Mouse (Mus musculus) regulatory T cell (primary cell): ENCODE results near the gene Atp8a1.

Experiments
- in situ Hi-C: fragments of 300-600 bp; cut with MboI, MseI; formaldehyde crosslinking; loops from one replicate; pipeline ENCODE4 v1.15.1; 2025; ENCODE audit warnings: high pct_unique_total_duplicates

The Atp8a1 gene

DNA sequence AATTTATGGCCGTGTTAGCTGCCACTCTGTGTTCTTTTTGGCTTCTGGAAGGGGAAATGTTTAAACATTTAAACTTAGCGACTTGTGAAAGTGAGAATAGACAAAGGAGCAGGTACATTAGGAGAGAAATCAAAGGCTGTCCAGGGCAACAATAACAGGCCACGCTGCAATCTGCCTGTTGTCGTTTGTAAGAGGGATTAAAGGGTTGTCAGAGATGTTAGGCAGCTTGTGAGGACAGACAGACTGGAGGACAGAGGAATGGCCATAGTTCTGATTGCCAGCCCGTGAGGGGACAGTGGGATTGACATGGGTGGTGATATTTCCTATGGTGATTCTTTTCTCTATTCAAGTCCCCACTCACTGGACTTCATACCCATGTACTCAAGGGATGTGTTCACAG is 161.8 kb downstream of the Atp8a1 start:
- in situ Hi-C loops, result no loop called here

DNA sequence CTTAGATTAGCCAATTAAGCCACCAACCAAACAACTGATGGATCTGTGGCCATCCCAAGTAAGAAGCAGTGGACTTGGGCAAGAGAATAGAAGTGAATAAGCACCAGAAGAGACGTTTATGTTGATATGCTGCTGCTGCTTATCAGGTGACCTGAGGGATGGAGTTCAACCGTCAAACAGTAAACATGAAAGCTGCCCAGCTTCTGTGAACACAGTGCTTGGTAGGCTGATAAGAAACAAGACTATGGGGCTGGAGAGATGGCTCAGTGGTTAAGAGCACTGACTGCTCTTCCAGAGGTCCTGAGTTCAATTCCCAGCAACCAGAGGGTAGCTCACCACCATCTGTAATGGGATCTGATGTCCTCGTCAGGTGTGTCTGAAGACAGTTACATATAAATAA is 168.4 kb downstream of the Atp8a1 start:
- in situ Hi-C loops, result no loop called here

DNA sequence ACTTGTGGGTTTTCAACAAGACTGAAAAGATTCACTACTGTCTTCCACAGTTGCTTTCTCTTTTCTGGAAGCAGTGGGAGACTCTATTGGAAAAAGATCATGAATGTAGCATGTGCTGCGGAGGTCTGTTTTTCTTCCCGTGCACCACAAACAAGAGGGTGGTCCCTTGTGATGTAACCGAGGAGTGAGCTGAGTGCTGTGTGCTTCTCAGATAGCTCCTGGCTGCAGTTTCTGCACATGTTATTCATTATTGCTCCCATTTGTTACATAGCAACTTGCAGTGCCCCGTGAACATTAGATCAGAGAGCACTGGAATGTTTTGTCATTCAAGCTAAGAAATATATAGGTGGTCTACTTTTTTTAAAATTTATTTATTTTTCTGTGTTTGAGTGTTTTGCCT is 174.2 kb downstream of the Atp8a1 start:
- in situ Hi-C loops, result no loop called here

DNA sequence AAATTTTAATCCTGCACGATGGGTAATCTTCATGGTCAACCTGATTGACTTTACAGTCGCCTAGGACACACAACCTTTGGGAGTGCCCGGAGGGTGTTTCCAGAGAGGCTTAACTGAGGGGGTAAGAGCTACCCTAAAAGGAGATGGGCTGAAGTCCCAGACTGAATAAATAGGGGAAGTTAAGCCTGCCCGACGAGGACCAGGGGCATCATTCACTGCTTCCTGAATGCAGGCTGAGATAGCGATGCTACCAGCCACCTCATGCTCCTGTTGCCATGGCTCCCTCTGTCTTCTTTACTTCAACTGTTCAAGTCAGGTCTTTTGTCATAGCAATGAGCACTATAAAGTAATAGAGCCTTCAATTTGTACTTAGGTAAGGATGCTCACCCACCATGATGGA is 177.1 kb downstream of the Atp8a1 start:
- in situ Hi-C loops, result no loop called here

DNA sequence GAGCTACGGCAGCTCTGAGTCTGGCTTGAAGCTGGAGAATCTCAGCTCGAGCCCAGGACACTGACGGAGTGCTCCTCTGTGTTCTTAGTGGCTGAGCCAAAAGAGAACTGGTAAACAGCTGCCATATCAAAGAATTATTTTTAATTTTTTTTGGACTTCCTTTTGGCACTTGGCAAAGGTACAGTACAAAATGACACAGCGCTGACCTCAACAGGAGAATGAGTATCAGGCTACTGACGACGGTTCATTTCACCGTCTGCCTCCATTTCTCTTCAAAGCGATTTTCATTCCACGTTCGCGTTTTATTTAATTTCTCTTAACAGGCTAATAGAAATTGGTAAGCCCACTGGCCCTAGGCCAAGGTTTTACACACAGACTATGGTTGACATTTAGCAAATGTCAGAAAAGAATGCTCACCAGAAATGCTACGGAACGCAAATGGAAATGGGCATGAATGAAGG is 177.8 kb downstream of the Atp8a1 start:
- in situ Hi-C loops, result no loop called here

DNA sequence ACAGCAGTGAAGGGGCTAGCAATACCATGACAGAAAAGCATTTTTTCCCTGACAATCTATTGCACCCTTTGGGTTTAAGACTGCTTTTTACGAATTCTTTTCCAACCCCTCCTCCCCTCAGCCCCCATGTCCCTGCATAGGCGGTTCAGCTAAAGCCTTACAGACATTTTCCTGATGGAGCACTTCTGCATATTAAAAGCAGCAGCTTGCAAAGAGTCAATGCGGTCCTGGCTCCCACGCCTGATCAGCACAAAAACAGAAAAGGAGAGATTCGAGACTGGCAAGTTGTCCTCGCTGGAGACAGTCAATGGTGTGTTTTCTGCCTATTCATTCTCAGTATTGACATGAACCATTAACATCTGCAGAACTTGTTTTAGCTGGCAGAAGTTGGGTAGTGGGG is 184.5 kb downstream of the Atp8a1 start:
- in situ Hi-C loops, result no loop called here

DNA sequence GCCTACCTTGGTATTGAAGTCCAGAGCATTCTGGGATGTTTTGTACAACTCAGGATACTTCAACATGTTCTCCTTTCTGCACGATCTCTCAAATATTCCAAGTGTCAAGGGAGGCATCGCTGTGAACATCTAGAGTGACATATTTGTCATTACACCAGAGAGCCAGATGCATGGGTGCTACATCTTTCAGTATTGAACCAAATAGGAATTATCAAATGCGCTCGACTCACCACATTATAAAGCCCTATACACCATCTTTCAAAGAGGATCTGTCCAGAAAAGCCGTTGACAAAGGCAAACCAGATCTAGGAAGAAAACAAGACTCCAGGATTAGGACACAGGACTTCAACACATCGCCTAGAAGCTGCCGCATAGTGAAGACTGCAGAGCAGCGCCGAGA is 187.4 kb downstream of the Atp8a1 start:
- in situ Hi-C loops, result no loop called here

DNA sequence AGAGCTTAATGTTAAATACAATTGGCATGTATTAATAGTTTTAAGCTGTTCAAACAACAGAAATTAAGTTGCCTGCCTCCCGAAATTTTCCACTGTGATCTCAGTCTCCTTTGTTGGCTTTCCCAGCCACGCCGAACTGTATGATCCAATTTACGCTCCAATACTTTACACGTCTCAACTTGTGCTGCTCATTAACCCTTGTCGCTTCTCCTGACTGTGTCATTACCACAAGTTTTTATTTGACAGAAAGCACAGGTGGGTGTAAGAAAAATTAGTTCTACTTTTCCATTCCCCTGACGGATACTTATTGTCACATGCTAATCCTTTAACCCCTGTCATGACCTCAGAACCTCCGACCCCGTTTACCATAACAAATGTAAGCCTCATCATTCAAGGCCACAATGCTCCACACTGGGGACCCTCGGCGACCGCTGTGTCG is 190.4 kb downstream of the Atp8a1 start:
- in situ Hi-C loops, result no loop called here

DNA sequence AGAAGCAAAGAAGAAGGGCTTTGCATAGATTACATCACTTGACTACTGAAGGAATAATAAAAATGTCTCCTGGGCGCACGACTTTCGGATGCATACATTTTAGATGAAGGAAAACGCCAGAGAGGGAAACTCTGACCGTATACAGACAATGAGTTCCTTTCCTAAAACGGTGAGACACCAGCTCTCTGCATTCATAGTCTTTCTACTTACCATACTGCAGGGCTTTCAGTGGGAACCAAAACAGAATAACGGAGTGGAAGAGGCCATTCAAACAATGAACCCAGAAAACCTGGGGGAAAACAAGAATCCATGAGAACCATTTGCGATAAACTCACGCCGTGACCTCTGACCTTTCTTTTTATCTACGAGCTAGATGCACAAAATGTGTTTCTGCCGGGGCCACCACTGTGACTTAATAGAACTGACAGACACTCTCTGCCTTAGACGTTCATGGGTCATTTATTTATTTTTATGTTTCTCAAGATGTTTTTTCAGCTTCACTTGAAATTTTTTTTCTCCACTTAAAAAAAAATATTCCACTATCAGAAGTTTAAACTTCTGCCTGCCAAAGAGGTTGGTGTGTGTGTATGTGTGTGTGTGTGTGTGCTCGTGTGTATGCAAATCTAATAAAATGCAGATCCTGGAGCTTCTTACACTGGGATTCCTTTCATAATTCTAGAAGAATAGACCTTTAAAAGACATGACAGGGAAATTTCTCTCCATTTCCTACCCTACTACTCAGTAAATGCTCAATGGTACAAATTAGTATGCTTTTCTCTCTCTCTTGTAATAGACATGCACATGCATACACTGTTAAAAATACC is 191.3 kb downstream of the Atp8a1 start:
- in situ Hi-C loops, result no loop called here

DNA sequence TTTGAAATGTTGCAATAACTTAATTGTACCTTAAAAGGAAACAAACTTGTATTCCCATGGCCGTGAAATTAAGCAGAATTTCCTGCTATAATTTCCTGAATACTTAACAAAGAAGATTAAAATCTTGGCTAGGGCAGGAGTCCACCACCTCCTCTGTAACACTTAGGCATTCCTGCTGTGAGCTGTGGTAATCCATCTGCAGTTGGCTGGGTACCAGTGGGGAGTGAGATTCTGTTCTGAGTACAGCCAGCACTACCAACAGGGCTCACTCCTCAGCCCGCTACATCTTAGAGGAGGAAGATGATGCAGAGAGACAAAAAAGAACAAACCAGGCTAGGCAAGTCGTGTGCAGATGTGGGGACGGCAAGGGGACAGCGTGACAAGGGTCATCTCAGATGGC is 192.7 kb downstream of the Atp8a1 start:
- in situ Hi-C loops, result no loop called here

DNA sequence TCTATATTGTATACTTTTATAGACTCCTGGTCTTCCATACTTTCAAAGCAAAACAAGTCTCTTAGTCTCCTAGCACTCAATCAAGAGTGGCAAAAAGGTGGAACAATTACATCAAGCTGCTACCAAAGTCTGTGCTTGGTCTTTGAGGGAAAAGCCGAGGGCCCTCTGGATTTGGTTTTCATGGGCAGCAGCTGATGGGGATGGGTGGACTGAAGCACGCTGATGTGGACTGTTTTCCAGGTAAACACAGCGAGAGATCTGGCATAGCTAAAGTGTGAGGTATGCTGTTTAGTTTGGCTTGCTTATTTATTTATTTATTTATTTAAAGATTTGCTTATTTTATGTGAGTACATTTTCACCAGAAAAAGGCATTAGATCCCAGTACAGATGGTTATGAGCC is 193.7 kb downstream of the Atp8a1 start:
- in situ Hi-C loops, result no loop called here

DNA sequence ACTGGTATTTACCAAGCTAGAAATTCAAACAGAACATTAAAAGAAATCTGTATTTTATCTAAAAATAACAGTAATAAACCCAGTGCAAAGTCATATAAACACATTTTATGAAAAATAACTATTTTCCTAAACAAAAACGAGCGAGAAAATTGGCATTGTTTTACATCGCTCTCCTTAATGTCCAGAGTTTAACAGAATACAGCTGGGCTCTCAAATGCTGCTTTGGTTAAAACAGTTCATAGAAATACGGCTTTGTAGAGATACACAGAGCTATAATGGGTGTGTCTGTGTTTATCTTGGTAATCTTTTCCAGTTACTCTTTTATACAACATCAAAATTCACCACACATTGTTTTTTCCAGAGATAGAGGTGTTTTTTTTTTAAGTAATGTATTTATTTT is 194.8 kb downstream of the Atp8a1 start:
- in situ Hi-C loops, result no loop called here

DNA sequence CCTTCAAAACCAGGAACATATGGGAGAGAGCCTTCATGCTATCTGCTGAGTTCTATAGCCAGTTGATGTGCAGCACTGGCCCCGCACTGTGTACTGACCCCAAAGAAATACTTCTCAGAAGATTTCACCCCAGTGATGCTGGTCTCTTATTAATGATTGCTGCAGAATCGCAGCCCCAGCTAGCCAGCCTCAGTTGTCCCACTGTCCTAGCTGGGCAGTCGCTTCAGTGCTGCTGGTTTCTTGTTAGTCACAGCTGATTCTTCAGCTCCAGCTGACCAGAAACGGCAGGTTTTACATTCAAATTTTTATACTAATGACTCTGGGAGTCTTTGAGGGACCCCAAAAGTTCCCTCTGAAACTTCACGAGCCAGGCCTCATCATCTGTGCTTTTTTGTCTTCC is 197.2 kb downstream of the Atp8a1 start:
- in situ Hi-C loops, result no loop called here

DNA sequence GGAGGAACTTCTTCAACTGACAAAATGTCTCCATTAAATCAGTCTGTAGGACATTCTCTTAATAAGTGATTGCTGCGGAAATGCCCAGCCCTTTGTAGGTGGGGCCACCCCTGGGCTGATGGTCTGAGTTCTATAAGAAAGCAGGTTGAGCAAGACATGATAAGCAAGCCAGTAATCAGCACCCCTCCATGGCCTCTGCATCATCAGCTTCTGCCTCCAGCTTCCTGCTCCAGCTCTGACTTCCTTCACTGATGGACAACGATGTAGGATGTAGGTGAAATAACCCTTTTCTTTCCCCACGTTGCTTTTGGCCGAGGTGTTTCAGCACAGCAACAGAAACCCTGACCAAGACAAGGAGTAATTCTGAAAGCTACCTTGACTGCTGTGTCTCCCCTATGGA is 198.1 kb downstream of the Atp8a1 start:
- in situ Hi-C loops, result no loop called here

DNA sequence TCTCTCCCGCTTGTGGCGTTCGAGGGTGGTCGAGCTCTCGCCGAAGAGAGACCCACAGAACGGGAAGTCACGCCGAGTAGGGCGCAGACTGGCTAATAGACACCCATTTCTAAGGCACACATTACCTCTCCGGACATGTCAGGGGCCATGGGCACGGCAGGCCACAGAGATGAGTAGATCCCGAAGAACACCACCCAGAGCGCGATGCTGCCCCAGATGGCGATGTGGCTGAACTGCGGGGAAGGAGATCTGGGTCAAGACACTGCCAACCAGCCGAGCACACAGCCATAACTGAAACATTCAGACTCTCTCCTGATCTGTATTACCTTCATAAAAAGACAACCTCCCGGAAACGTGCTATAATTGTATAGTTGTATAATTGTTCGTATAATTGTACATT is 199.7 kb downstream of the Atp8a1 start:
- in situ Hi-C loops, result no loop called here

DNA sequence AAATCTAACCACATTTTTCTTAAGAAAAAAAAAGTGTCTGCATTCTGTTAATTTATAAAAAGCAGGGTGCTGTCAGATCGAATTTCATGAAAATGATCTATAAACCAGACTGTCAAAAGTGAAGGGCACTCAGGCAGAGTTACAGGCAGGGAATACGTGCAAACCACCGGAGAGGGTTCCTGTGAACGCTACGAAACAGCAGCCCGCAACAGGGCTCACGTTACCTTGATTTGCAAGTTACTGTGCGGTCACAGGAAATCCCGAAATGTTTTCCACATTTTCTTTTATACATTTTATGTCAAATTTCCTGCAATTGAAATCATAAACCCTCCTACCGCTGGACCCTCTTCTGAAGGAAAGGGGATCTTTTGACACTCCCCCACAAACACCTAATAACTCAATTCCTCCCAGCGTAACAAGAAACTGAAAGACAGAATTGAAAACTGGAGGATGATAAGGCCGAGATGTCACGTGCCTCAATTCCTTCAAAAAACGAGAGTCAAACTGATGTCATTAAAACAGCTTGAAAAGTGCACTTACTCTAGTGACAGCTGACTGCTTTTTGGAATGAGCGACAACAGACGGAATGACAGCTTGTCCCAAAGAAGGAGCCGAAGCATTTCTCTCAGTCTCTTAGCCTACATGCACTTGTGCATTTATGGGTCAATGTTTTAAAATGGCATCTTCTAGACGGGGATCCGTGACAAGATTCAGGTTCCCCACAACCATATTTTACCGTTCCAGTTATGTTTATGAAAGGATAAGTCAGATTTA is 200.3 kb downstream of the Atp8a1 start:
- in situ Hi-C loops, result no loop called here

DNA sequence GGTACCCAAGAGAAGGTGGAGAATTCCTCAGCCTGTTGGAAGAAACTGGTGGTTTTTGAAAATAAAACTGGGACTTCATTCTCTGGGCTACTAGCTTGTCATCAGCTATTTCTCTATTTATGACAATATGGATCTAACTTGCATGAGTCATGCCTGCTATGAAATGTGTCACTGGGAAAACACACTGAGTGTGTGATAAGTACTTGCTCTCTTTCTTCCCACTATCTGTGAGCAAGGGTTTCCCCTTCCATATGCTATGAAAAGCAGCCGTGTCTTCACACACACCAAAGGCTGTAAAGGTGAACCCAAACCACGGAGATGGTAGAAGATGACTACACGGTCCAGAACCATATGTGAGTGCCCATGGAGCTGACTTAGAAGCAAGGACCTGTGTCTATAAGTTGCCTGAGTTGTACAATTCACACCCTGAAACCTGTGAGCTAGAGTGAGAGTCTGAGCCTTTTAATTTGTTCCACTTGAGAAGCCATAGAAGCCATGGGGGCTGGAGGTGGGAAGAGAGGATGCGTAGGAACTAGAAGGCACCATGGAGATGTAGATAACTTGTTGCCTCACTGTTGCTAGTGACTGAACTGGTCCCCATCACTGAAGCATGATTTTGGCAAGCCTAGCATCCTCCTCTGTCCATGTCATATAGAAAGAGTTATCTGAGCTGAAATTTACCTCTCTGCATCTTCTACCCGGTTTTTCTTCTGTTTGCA is 203.5 kb downstream of the Atp8a1 start:
- in situ Hi-C loops, result no loop called here

DNA sequence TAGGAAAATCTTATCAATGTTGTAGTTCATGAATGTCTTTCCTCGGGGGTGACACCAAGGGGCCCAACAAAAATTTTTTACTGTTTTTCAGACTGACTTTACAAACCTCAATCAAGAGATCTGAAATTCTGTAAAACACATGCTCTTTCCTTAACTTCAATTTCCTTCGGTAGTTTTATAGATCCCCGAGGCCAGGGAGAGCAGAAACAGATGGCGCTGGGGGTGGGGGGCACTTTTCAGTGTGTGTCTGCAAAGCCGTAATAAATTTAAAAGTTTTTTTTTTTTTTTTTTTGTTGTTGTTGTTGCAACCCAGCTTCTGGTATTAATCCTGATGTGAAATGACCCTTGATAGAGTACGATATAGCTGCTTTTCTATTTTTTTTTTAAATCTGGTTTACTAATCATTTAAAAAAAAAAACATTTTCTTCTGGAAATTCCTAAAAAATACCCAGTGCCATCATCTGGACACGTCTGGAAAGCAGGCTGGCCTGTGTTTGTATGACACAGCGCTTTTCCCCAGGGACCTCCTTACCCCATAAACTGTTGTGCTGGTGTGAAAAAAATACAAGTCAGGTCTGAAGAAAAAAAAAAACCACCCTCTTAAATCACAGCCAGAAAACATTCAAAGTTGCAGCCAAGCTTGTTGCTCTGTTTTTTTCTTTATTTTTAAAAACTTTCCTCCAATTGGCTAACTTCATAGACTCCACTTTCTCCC is 205.7 kb downstream of the Atp8a1 start:
- in situ Hi-C loops, result no loop called here

DNA sequence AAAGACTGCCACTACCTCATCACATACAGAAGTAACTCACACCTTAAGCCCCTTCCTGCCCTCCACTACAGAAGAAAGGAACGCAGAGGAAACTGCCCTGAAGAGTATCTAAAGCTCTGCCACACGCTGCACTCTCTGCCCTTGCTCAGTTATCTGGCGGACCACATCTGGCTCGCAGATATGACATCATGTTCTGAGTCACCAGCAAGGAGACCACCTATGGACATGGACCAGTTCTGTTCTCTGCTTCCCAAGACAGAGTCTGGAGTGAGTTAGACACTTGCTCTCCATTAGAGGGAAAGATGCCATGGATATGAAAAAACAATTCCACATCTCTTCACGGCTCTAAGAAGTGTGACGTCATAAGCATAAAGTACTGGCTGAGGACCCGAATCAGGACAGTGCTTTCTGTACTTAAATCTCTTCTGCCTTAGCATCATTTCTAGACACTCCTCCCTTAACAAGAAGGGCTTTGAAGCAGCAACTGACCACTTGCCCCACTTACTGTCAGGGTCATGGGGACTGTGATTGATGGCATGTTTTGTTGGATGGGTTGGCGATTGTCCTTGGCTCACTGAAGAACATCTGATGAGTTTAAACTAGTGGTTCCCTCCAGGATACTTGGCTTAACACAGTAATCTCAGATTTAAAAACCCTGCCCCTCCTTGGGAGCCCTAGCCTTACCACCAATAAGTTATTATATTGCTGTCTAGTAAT is 206.5 kb downstream of the Atp8a1 start:
- in situ Hi-C loops, result no loop called here

DNA sequence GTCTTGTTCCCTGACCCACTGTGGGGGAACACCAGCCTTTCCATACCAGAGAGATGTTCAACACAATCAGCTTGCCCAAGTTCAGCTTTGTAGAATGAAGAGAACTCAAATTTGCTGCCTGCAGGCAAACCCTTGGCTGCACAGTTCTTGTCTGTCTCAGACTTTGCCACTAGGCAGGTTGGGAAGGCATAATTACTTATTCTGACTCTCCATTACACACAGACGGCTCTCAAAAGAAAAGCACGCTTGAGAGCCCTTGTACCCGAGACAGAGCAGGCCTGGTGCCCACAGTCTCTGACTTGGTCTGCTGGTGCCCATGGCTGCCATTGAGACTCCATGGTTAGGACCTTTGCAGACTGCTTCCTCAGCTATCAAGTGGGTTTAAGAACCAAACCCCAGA is 212.9 kb downstream of the Atp8a1 start:
- in situ Hi-C loops, result loop anchor here (10.0 kb wide), 1 partner anchor 200 kb away; no protein-coding TSS in a partner anchor

DNA sequence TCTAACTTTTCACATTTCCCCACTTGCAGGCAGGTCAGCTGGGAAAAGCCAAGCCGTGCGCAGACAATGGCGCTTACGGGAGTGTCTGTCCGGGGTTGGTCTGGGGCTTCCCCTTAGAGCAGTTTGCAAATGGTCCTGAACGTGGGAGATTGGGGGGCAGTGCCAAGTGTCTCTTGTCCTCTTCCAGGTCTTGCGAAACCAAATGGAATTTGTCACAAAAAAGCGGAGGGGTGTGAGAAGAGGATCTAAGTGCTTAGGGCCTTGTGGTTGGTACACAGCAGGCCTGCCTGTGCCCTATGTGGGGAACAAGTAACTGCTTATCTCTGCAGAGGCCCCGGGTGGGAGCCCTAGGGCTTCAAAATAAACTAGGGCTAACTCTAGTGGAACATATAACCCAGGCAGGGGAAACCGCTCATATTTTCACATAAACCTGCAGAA is 213.4 kb downstream of the Atp8a1 start:
- in situ Hi-C loops, result loop anchor here (10.0 kb wide), 1 partner anchor 201 kb away; no protein-coding TSS in a partner anchor
